Mouse (Mus musculus) hindbrain, postnatal 0 days (tissue): ENCODE data around the gene Ak5. TPM values are rescaled to one million over a fixed set of nuclear protein-coding genes. Genes with fewer than 3 reads are reported as not detected.

ENCODE experiments used
- ATAC-seq: fragments of 200-750 bp; cut with Nextera tagmentation; 2 replicates; pipeline ENCODE4 v1.8.0; 2017; ENCODE audit warnings: mild to moderate bottlenecking, moderate TSS enrichment, moderate library complexity
- DNase-seq: peaks from one replicate; pipeline ENCODE4 v3.0.0-alpha.2; 2015; ENCODE audit warnings: low spot score
- H3K27ac ChIP-seq: fragments of 300-500 bp; sonication (generic); 2 replicates; pipeline ENCODE4 v1.5.1; 2014; ENCODE audit warnings: mild to moderate bottlenecking
- H3K27me3 ChIP-seq: fragments of 300-500 bp; sonication (generic); 2 replicates; pipeline ENCODE4 v1.6.1; 2014; ENCODE audit warnings: low read length, mixed read lengths; ENCODE audit not compliant: insufficient read depth
- H3K36me3 ChIP-seq: fragments of 300-500 bp; sonication (generic); 2 replicates; pipeline ENCODE4 v1.6.1; 2014; ENCODE audit warnings: low read length, mixed read lengths; ENCODE audit not compliant: insufficient read depth
- H3K4me1 ChIP-seq: fragments of 300-500 bp; sonication (generic); 2 replicates; pipeline ENCODE4 v1.6.1; 2014; ENCODE audit warnings: antibody characterized with exemption, low read length, mixed read lengths; ENCODE audit not compliant: insufficient read depth
- H3K4me2 ChIP-seq: fragments of 300-500 bp; sonication (generic); 2 replicates; pipeline ENCODE4 v1.6.1; 2014; ENCODE audit warnings: low read depth, mild to moderate bottlenecking, low read length, moderate library complexity, mixed read lengths
- H3K4me3 ChIP-seq: fragments of 300-500 bp; sonication (generic); 2 replicates; pipeline ENCODE4 v1.5.1; 2014; ENCODE audit warnings: low read length
- H3K9ac ChIP-seq: fragments of 300-500 bp; sonication (generic); replicated peaks from 2 replicates; pipeline ENCODE4 v1.6.1; 2014; ENCODE audit warnings: mild to moderate bottlenecking, low read length, moderate library complexity, mixed read lengths
- H3K9me3 ChIP-seq: fragments of 300-500 bp; sonication (generic); 2 replicates; pipeline ENCODE4 v1.6.1; 2016; ENCODE audit warnings: low read length, mixed read lengths
- CTCF ChIP-seq: IDR thresholded peaks from 2 replicates; pipeline ENCODE4 v1.5.1; 2016; ENCODE audit warnings: antibody characterized with exemption, control low read depth, low read depth
- WGBS: fragments of 180-500 bp; shearing (Covaris S2); extraction: QIAGEN DNeasy Blood & Tissue Kit; methylation state at CpG from one replicate; pipeline ENCODE4 v1.1.7; 2014; 5-methylcytosine and 5-hydroxymethylcytosine counted together
- polyA plus RNA-seq: library from polyadenylated mRNA; unstranded; fragments of >200 nt; fragmentation: Nextera tagmentation; extraction: Ambion mirVana; gene quantifications from 2 replicates; pipeline ENCODE4 v1.2.1, GENCODE M21; 2015
- total RNA-seq: library from RNA; depleted of rRNA; stranded (reverse); fragments of >200 nt; gene quantifications from 2 replicates; pipeline ENCODE4 v1.2.3, GENCODE M21; 2014

The Ak5 gene
- total and polyA plus RNA-seq, 2 experiments from 2014 or later: 14.8 to 18.8 TPM

DNA sequence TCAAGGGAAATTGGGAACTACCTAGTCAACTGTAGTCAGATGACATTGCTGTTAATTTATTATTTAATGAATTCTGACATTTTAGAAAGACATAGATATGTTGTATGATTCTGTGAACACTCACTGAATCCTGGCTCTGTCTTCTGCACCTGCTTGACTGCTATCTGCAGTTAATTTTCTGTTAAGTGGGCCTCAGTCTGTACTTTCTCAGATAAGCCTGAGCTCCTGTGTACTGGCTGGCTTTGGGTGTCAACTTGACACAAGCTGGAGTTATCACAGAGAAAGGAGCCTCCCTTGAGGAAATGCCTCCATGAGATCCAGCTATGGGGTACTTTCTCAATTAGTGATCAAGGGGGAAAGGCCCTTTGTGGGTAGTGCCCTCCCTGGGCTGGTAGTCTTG lies 118.1 kb downstream of the Ak5 start:
- Histone ChIP-seq H3K9me3 (no peaks in the 10 kb centered on the region), H3K4me3 (no peak overlapping the region), H3K27ac (no peak overlapping the region), H3K4me2 (no peak overlapping the region), H3K4me1 (no peaks in the 10 kb centered on the region), H3K27me3 (no peaks in the 10 kb centered on the region), H3K9ac (no peak overlapping the region), H3K36me3 (no peaks in the 10 kb centered on the region)
- no peak for ATAC-seq
- DNase-seq: no peak
- TF ChIP-seq CTCF: no peak

DNA sequence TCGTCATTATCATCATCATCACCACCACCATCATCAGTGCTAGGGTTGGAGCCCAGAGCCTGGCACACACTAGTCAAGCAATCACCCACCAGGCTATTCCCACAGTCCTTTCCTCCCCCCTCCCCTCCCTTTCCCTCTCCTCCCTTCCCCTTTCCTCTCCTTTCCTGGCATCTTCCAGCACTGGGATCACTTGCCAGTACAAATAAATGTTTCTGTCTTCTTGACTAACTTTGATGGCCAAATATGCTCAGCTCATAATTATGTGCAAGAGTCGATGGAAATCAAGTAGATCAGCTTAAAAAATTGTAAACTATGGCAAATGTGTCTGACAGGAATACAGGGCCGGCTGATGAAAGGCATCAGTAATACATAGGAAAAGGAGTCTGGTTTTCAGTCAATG lies 123.2 kb downstream of the Ak5 start:
- WGBS: 85% methylated on average over 3 of the region's 3 CpGs
- no peak overlapping the region for H3K27ac ChIP-seq
- no peaks in the 10 kb centered on the region for H3K4me1 ChIP-seq
- H3K27me3 ChIP-seq: no peaks in the 10 kb centered on the region
- no peak overlapping the region for H3K4me2 ChIP-seq
- TF ChIP-seq CTCF: no peak
- H3K9ac ChIP-seq: no peak overlapping the region
- H3K36me3 ChIP-seq: no peaks in the 10 kb centered on the region
- ATAC-seq (no peak), DNase-seq (no peak)
- no peak overlapping the region for H3K4me3 ChIP-seq
- H3K9me3 ChIP-seq: no peaks in the 10 kb centered on the region

DNA sequence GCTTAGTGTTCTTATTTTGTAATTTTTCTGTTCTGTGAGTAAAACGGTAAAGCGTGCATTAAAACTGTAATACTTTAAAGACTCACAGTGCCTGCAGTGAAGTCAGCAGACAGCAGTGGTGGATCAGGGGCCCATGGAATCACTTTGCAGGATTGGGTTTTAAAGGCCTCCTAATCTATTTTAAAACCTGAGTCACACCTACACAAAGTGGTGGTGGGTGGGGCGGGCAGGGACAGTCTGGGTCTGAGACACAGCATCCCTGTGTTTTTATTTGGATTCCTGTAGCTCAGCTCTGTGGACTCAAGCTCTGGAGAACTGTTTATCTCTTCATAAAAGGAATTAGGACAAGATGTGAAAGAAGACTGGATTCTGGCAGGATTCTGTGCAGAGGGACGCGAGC lies 125.9 kb downstream of the Ak5 start:
- Histone ChIP-seq H3K4me3 (no peak overlapping the region), H3K27ac (no peak overlapping the region), H3K36me3 (no peaks in the 10 kb centered on the region), H3K4me1 (no peaks in the 10 kb centered on the region), H3K27me3 (no peaks in the 10 kb centered on the region), H3K9ac (no peak overlapping the region), H3K4me2 (no peak overlapping the region), H3K9me3 (no peaks in the 10 kb centered on the region)
- ATAC-seq: no peak
- DNase-seq: no peak
- WGBS: 68% methylated on average over 5 of the region's 5 CpGs
- TF ChIP-seq CTCF: no peak

DNA sequence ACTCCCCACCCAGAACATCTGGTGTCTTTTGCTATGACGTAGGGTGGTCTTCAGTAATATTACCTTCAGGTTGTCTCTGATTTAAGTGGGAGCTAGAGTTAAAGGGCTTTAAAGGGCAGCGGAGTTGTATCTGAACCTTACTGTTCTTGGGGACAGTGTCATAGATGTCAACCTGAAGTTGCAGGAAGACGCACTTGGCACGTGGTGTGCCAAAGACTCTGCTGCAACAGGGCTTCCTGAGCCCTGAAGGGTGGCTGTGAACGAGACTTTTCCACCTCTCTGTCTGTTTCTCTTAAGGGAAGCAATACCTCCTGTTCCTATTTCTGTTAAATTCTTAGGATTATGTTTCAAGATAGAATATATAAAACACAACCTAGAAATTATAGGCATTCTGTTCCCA lies 137.8 kb downstream of the Ak5 start:
- H3K27me3 ChIP-seq: no peaks in the 10 kb centered on the region
- DNase-seq: no peak
- no peak overlapping the region for H3K9ac ChIP-seq
- H3K27ac ChIP-seq: no peak overlapping the region
- WGBS: 88% methylated on average over 5 of the region's 5 CpGs
- H3K4me2 ChIP-seq: no peak overlapping the region
- no peak for ATAC-seq
- H3K9me3 ChIP-seq: no peaks in the 10 kb centered on the region
- no peak for TF ChIP-seq CTCF
- no peak overlapping the region for H3K4me3 ChIP-seq
- no peaks in the 10 kb centered on the region for H3K36me3 ChIP-seq
- H3K4me1 ChIP-seq: no peaks in the 10 kb centered on the region

DNA sequence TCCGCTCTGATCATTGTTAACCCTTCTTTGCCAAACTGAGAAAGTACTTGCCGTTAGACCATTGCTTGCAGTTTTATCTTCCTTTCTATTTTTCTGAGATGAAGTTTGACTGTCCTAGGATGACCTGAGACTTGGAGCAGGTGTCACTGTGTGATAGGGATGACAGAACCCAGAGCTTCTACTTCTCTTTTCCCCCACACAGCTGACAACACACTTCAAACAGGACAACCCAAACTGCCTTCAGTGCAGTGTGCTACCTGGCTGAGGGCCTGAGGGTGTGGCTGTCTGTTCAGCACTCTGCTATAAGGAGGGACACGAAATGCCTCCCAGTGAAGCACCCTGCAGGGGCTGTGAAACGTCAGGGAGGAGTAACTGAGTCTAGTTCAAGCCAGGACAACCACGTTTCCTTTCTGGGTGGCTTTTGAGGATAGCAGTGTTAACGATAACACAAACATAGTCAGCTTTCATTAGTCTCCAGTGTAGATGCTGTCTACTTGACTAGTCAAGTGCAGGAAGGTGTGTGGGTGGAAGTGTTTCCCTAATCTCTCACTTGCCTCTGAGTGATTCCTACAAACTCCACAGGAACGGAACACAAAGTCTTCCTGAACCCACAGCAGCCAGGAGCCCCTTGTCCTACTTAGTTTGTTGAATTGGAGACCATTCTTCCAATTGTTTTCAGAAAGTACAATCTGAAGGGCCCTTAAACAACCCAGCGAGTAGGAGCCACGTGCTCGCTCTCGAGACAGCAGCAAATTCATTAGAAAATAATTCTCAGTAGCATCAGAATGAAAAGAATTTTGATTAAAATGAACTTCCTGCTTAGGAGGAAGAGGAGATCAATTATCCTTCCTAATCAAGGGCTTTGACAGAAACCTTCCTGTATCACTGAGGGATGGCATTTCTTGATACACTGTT lies 138.8 kb downstream of the Ak5 start:
- Histone ChIP-seq H3K4me1 (no peaks in the 10 kb centered on the region), H3K27ac (no peak overlapping the region), H3K9me3 (no peaks in the 10 kb centered on the region), H3K36me3 (no peaks in the 10 kb centered on the region), H3K4me2 (no peak overlapping the region), H3K27me3 (no peaks in the 10 kb centered on the region), H3K4me3 (no peak overlapping the region), H3K9ac (no peak overlapping the region)
- ATAC-seq (no peak), DNase-seq (no peak)
- 72% methylated on average over 11 of the region's 11 CpGs for WGBS
- no peak for TF ChIP-seq CTCF

DNA sequence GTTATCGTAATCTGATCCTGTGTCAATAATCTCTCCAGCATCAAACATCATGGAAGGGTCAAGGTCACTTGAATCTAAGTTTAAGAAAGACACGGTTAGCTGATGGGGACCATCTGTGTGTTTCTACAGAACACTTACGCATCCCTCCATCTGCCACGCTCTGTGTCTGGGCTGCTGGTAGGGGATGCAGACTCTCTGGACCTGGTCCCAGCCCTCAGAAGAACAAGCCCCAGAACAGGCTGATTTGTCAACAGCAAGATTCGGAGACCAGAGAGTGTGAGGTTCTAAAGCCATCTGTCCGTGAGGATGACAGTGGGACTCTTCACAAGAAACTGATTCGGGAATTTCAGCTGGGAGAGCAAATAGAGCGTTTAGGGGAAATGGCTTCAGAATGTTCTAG lies 141.4 kb downstream of the Ak5 start:
- ATAC-seq (no peak), DNase-seq (no peak)
- 73% methylated on average over 8 of the region's 8 CpGs for WGBS
- Histone ChIP-seq H3K27me3 (no peaks in the 10 kb centered on the region), H3K4me3 (no peak overlapping the region), H3K36me3 (no peaks in the 10 kb centered on the region), H3K9ac (no peak overlapping the region), H3K9me3 (no peaks in the 10 kb centered on the region), H3K4me1 (no peaks in the 10 kb centered on the region), H3K4me2 (no peak overlapping the region), H3K27ac (no peak overlapping the region)
- no peak for TF ChIP-seq CTCF

DNA sequence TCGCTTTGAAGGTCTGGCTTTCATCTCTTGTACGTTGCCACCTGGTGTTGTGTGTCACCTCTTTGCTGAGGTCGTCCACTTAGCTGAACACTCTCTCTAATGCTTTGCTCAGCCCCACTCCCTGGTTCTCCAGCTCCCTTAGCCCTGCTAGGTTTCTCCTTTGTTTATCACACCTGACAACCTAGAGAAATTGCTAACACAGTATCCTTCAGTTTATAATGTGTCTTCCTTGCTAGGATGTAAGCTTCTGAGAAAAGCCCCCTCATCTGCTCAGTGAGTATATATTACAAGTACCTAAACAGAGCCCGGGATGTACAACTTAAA lies 144.9 kb downstream of the Ak5 start:
- H3K9me3 ChIP-seq: no peaks in the 10 kb centered on the region
- DNase-seq (no peak), ATAC-seq (no peak)
- H3K36me3 ChIP-seq: no peaks in the 10 kb centered on the region
- TF ChIP-seq CTCF: no peak
- no peaks in the 10 kb centered on the region for H3K27me3 ChIP-seq
- H3K9ac ChIP-seq: no peak overlapping the region
- H3K4me1 ChIP-seq: no peaks in the 10 kb centered on the region
- no peak overlapping the region for H3K27ac ChIP-seq
- no peak overlapping the region for H3K4me3 ChIP-seq
- H3K4me2 ChIP-seq: no peak overlapping the region
- WGBS: 76% methylated on average over 4 of the region's 4 CpGs
